Comparison of ENCODE assay signal across 8 mouse cellular contexts in genomic region chr5:18359376-18360280, GRCm38 (mm10). TPM values are rescaled to one million over a fixed set of nuclear protein-coding genes. Genes with fewer than 3 reads are reported as not detected.
DNase-seq lines count a peak whose midpoint lies in the region; ATAC-seq and TF ChIP-seq lines count a peak whose summit lies in the region.

No protein-coding gene starts in this region.

- no peaks in the 10 kb centered on the region for H3K9me3 ChIP-seq in hindbrain, embryonic 13.5 days
- no peaks in the 10 kb centered on the region for H3K9me3 ChIP-seq in midbrain, embryonic 10.5 days (replicated peaks)
- H3K9me3 ChIP-seq in stomach, embryonic 15.5 days, result no peaks in the 10 kb centered on the region

- H3K4me3 ChIP-seq in hindbrain, embryonic 13.5 days, result peak overlapping the region; percentile 84
- peak overlapping the region; percentile 79 for H3K4me3 ChIP-seq in left cerebral cortex, adult 2 months
- peak overlapping the region; percentile 71 for H3K4me3 ChIP-seq in midbrain, embryonic 10.5 days
- peak overlapping the region; percentile 86 for H3K4me3 ChIP-seq in stomach, embryonic 15.5 days (replicated peaks)

- ATAC-seq in cerebellum, adult (ENCODE audit: insufficient number of reproducible peaks, low FRiP score, low TSS enrichment), result peak; percentile 57
- peak; percentile 91 for ATAC-seq in hindbrain, embryonic 13.5 days (ENCODE audit: low FRiP score)
- ATAC-seq in stomach, embryonic 15.5 days (ENCODE audit: insufficient read depth, low FRiP score, low read depth), result peak; percentile 74

- H3K4me1 ChIP-seq in hindbrain, embryonic 13.5 days (replicated peaks), result peaks cover 13% of the 10 kb centered on the region
- peaks cover 13% of the 10 kb centered on the region for H3K4me1 ChIP-seq in midbrain, embryonic 10.5 days
- peaks cover 3% of the 10 kb centered on the region; the same call in 1 of the 2 replicates for H3K4me1 ChIP-seq in stomach, embryonic 15.5 days

- H3K9ac ChIP-seq in hindbrain, embryonic 13.5 days, result peak overlapping the region; percentile 88
- peak overlapping the region; percentile 71 for H3K9ac ChIP-seq in stomach, embryonic 15.5 days

- TF ChIP-seq CTCF in left cerebral cortex, adult 2 months (IDR thresholded peaks at IDR 0.05), result no peak

- H3K36me3 ChIP-seq in hindbrain, embryonic 13.5 days, result no peaks in the 10 kb centered on the region
- no peaks in the 10 kb centered on the region for H3K36me3 ChIP-seq in midbrain, embryonic 10.5 days
- H3K36me3 ChIP-seq in stomach, embryonic 15.5 days, result no peaks in the 10 kb centered on the region

- no peaks in the 10 kb centered on the region for H3K27me3 ChIP-seq in hindbrain, embryonic 13.5 days
- H3K27me3 ChIP-seq in midbrain, embryonic 10.5 days (ENCODE audit: low read depth, poor library complexity, severe bottlenecking), result peaks cover 22% of the 10 kb centered on the region
- no peaks in the 10 kb centered on the region for H3K27me3 ChIP-seq in stomach, embryonic 15.5 days (replicated peaks)

- intact Hi-C loops in left cerebral cortex, adult 2 months (cut with DNase I), result loop anchor here (5.0 kb wide), 3 partner anchors 52 to 272 kb away; no protein-coding TSS in a partner anchor

- peak overlapping the region; percentile 90 for H3K27ac ChIP-seq in hindbrain, embryonic 13.5 days
- peak overlapping the region; percentile 93 for H3K27ac ChIP-seq in left cerebral cortex, adult 2 months
- peak overlapping the region; percentile 89 for H3K27ac ChIP-seq in midbrain, embryonic 10.5 days (replicated peaks)
- peak overlapping the region; percentile 52 for H3K27ac ChIP-seq in stomach, embryonic 15.5 days

- DNase-seq in cerebellum, adult 9-11 months, result no peak
- DNase-seq in cerebellum, adult 8-10 months, result peak; percentile 66
- DNase-seq in frontal cortex, postnatal 14 days (ENCODE audit: low spot score in 2 of 2), result peak; percentile 23 to 34
- peak; percentile 42 to 64 for DNase-seq in left cerebral cortex, adult 2 months (ENCODE audit: extremely low spot score in 1 of 2, low spot score in 2 of 2)
- peak; percentile 82 for DNase-seq in midbrain, embryonic 10.5 days (ENCODE audit: low spot score)

- H3K4me2 ChIP-seq in hindbrain, embryonic 13.5 days, result peak overlapping the region; percentile 84
- H3K4me2 ChIP-seq in stomach, embryonic 15.5 days, result peak overlapping the region; percentile 88

- under 1% methylated on average over 76 of the region's 76 CpGs for WGBS in hindbrain, embryonic 13.5 days
- under 1% methylated on average over 76 of the region's 76 CpGs for WGBS in midbrain, embryonic 10.5 days
- WGBS in stomach, embryonic 15.5 days, result under 1% methylated on average over 72 of the region's 76 CpGs

RNA-seq across cellular contexts. Expression of gene Gnai1, which starts 0.5 kb away (rescaled TPM):
- polyA plus RNA-seq in hindbrain, embryonic 13.5 days (2015; fragmentation: Nextera tagmentation; extraction: Ambion mirVana), result 45.6 and 50.2 TPM in 2 replicates
- total RNA-seq in left cerebral cortex, adult 2 months (2021), result 100 to 1,000 TPM; 167 TPM
- 19.4 and 21.3 TPM in 2 replicates for polyA plus RNA-seq in midbrain, embryonic 10.5 days (2016; fragmentation: Nextera tagmentation; extraction: Ambion mirVana)
- 27.9 and 32.3 TPM in 2 replicates for polyA plus RNA-seq in stomach, embryonic 15.5 days (2015; fragmentation: Nextera tagmentation; extraction: Ambion mirVana)
